8 mouse cellular contexts compared by ENCODE assay signal in the genomic region with DNA sequence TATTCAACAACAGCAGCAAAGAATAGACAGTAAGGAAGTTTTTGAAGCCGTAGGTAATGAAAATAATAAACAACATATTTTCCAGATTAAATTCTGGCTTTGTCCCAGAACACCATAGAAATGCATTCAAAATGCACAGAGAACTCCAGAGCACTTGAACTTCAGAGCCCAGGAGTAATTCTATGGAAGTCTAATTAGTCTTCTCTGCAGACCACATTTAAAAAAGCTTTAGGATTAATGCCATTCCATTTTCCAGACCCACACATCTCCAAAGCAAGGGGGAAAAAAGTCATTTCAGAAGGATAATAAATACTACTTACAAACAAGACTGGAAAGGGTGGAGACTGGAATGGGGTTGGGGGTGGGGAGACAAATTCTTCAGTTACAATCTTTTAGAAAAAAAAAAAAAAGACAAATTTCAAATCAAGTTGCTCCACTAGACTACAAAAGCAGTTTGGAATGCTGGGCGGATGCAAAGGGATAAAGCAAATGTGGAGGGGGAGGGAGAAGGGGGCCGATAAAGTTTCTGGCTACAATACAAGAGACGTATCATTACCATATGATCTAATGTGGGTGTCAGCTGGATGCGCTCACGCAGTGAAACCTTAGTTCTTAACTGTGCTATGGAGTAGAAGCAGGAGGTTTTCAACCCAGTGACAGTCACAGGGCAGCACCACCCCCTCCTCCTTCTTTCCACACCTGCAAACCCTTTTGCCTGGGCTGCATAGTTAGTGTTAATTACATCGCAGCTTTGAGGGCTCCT. TPM values are rescaled to one million over a fixed set of nuclear protein-coding genes. Genes with fewer than 3 reads are reported as not detected.
A peak's percentile ranks its signal among the peaks of the same experiment; 100 is the strongest.
DNase-seq lines count a peak whose midpoint lies in the region; ATAC-seq lines count a peak whose summit lies in the region.

TSS of gene Dcn (plus strand) at position 606 of the 763 bp plus-strand sequence.

- H3K4me1 ChIP-seq in embryonic facial prominence, embryonic 13.5 days, result peaks cover 38% of the 10 kb centered on the region
- no peaks in the 10 kb centered on the region for H3K4me1 ChIP-seq in heart, embryonic 12.5 days (replicated peaks)
- H3K4me1 ChIP-seq in liver, embryonic 15.5 days (replicated peaks), result no peaks in the 10 kb centered on the region
- 0 out of 2 replicates have a peak, but pooled peaks cover 3% of the 10 kb centered on the region for H3K4me1 ChIP-seq in stomach, embryonic 15.5 days

- 2% methylated on average over 7 of the region's 7 CpGs for WGBS in embryonic facial prominence, embryonic 13.5 days
- WGBS in heart, embryonic 12.5 days, result 18% methylated on average over 7 of the region's 7 CpGs
- 23% methylated on average over 7 of the region's 7 CpGs for WGBS in liver, embryonic 15.5 days (ENCODE audit: insufficient replicate concordance)
- 10% methylated on average over 7 of the region's 7 CpGs for WGBS in stomach, embryonic 15.5 days

- H3K27ac ChIP-seq in embryonic facial prominence, embryonic 13.5 days, result peak within 1 kb of the TSS; percentile 78
- H3K27ac ChIP-seq in heart, embryonic 12.5 days (ENCODE audit: poor library complexity, severe bottlenecking), result 0 out of 2 replicates have a peak within 1 kb of the TSS, but pooled peaks have one; percentile 12
- H3K27ac ChIP-seq in liver, embryonic 15.5 days (replicated peaks), result no peak within 1 kb of the TSS
- peak within 1 kb of the TSS; percentile 78 for H3K27ac ChIP-seq in stomach, embryonic 15.5 days

- DNase-seq in layer of hippocampus, adult 18-20 months (ENCODE audit: low spot score in 2 of 2), result peak in 1 of 2 experiments; percentile 18
- DNase-seq in layer of hippocampus, adult 11-12 months (ENCODE audit: low spot score), result no peak
- peak; percentile 51 for DNase-seq in kidney, postnatal 10 days
- no peak for DNase-seq in thymus, adult 18-20 months

- H3K9me3 ChIP-seq in embryonic facial prominence, embryonic 13.5 days, result no peaks in the 10 kb centered on the region
- no peaks in the 10 kb centered on the region for H3K9me3 ChIP-seq in heart, embryonic 12.5 days (replicated peaks)
- H3K9me3 ChIP-seq in liver, embryonic 15.5 days (replicated peaks), result no peaks in the 10 kb centered on the region
- no peaks in the 10 kb centered on the region for H3K9me3 ChIP-seq in stomach, embryonic 15.5 days

- H3K4me2 ChIP-seq in embryonic facial prominence, embryonic 13.5 days, result peak within 1 kb of the TSS; percentile 55
- peak within 1 kb of the TSS; percentile 54 for H3K4me2 ChIP-seq in heart, embryonic 12.5 days
- H3K4me2 ChIP-seq in liver, embryonic 15.5 days, result no peak within 1 kb of the TSS
- H3K4me2 ChIP-seq in stomach, embryonic 15.5 days, result peak within 1 kb of the TSS; percentile 24

- H3K36me3 ChIP-seq in embryonic facial prominence, embryonic 13.5 days, result no peaks in the 10 kb centered on the region
- H3K36me3 ChIP-seq in heart, embryonic 12.5 days, result no peaks in the 10 kb centered on the region
- no peaks in the 10 kb centered on the region for H3K36me3 ChIP-seq in liver, embryonic 15.5 days (replicated peaks)
- no peaks in the 10 kb centered on the region for H3K36me3 ChIP-seq in stomach, embryonic 15.5 days

- H3K27me3 ChIP-seq in embryonic facial prominence, embryonic 13.5 days, result no peaks in the 10 kb centered on the region
- no peaks in the 10 kb centered on the region for H3K27me3 ChIP-seq in heart, embryonic 12.5 days (replicated peaks)
- H3K27me3 ChIP-seq in liver, embryonic 15.5 days, result no peaks in the 10 kb centered on the region
- no peaks in the 10 kb centered on the region for H3K27me3 ChIP-seq in stomach, embryonic 15.5 days (replicated peaks)

- H3K4me3 ChIP-seq in embryonic facial prominence, embryonic 13.5 days, result peak within 1 kb of the TSS; percentile 31
- peak within 1 kb of the TSS; percentile 25; the same call in 1 of the 2 replicates for H3K4me3 ChIP-seq in heart, embryonic 12.5 days
- no peak within 1 kb of the TSS for H3K4me3 ChIP-seq in liver, embryonic 15.5 days (replicated peaks)
- peak within 1 kb of the TSS; percentile 30 for H3K4me3 ChIP-seq in stomach, embryonic 15.5 days (replicated peaks)

- H3K9ac ChIP-seq in embryonic facial prominence, embryonic 13.5 days, result peak within 1 kb of the TSS; percentile 61
- H3K9ac ChIP-seq in heart, embryonic 12.5 days, result no peak within 1 kb of the TSS
- H3K9ac ChIP-seq in liver, embryonic 15.5 days, result no peak within 1 kb of the TSS
- no peak within 1 kb of the TSS for H3K9ac ChIP-seq in stomach, embryonic 15.5 days

- ATAC-seq in embryonic facial prominence, embryonic 13.5 days (ENCODE audit: insufficient number of reproducible peaks, insufficient read depth, low FRiP score, low TSS enrichment, low read depth), result peak; percentile 84
- ATAC-seq in heart, embryonic 12.5 days (ENCODE audit: insufficient number of reproducible peaks, low FRiP score), result peak; percentile 48; the same call in 1 of the 2 replicates
- ATAC-seq in liver, embryonic 15.5 days (ENCODE audit: insufficient read depth), result no peak
- ATAC-seq in stomach, embryonic 15.5 days (ENCODE audit: insufficient read depth, low FRiP score, low read depth), result peak; percentile 73; the same call in 1 of the 2 replicates

RNA-seq across cellular contexts. Expression of gene Dcn, which starts in this region (rescaled TPM):
- total RNA-seq in layer of hippocampus, adult 18-20 months (2021), result 10 to 100 TPM; 49.4 to 61.9 TPM
- polyA plus RNA-seq in embryonic facial prominence, embryonic 13.5 days (2015; fragmentation: Nextera tagmentation; extraction: Ambion mirVana), result 202 and 222 TPM in 2 replicates
- 86.8 and 96.1 TPM in 2 replicates for polyA plus RNA-seq in heart, embryonic 12.5 days (2016; fragmentation: Nextera tagmentation; extraction: Ambion mirVana)
- polyA plus RNA-seq in liver, embryonic 15.5 days (2015; fragmentation: Nextera tagmentation; extraction: Ambion mirVana), result 59.4 and 59.7 TPM in 2 replicates
- polyA plus RNA-seq in stomach, embryonic 15.5 days (2015; fragmentation: Nextera tagmentation; extraction: Ambion mirVana), result 558 and 642 TPM in 2 replicates
